Mouse (Mus musculus) lung, embryonic 15.5 days (tissue): ENCODE data around the gene Clec4b2. TPM values are rescaled to one million over a fixed set of nuclear protein-coding genes. Genes with fewer than 3 reads are reported as not detected.
"Not testable (repeated sequence)": the region's sequence is repeated elsewhere in the genome, so short reads cannot be mapped to it uniquely, and the experiment has no call there.

ENCODE experiments used
- ATAC-seq: fragments of 200-750 bp; cut with Nextera tagmentation; 2 replicates; pipeline ENCODE4 v1.8.0; 2017; ENCODE audit warnings: moderate number of reproducible peaks, borderline replicate concordance; ENCODE audit not compliant: low FRiP score, low TSS enrichment; ENCODE audit errors: extremely low read depth
- H3K27ac ChIP-seq: fragments of 300-500 bp; sonication (generic); 2 replicates; pipeline ENCODE4 v1.5.1; 2015; ENCODE audit warnings: moderate library complexity, mild to moderate bottlenecking, inconsistent platforms
- H3K27me3 ChIP-seq: fragments of 300-500 bp; sonication (generic); 2 replicates; pipeline ENCODE4 v1.6.1; 2015; ENCODE audit warnings: inconsistent platforms
- H3K36me3 ChIP-seq: fragments of 300-500 bp; sonication (generic); 2 replicates; pipeline ENCODE4 v1.6.1; 2015; ENCODE audit warnings: inconsistent platforms
- H3K4me1 ChIP-seq: fragments of 300-500 bp; sonication (generic); 2 replicates; pipeline ENCODE4 v1.6.1; 2015; ENCODE audit warnings: inconsistent platforms
- H3K4me2 ChIP-seq: fragments of 300-500 bp; sonication (generic); 2 replicates; pipeline ENCODE4 v1.6.1; 2015; ENCODE audit warnings: inconsistent platforms, mild to moderate bottlenecking, moderate library complexity
- H3K4me3 ChIP-seq: fragments of 300-500 bp; sonication (generic); 2 replicates; pipeline ENCODE4 v1.5.1; 2015; ENCODE audit warnings: mild to moderate bottlenecking, inconsistent platforms
- H3K9ac ChIP-seq: fragments of 300-500 bp; sonication (generic); 2 replicates; pipeline ENCODE4 v1.6.1; 2015; ENCODE audit warnings: inconsistent platforms
- H3K9me3 ChIP-seq: fragments of 300-500 bp; sonication (generic); 2 replicates; pipeline ENCODE4 v1.6.1; 2016; ENCODE audit warnings: inconsistent platforms
- WGBS: fragments of 180-500 bp; shearing (Covaris S2); methylation state at CpG from one replicate; pipeline ENCODE4 v1.1.7; 2015; 5-methylcytosine and 5-hydroxymethylcytosine counted together
- polyA plus RNA-seq: library from polyadenylated mRNA; unstranded; fragments of >200 nt; fragmentation: Nextera tagmentation; extraction: Ambion mirVana; gene quantifications from 2 replicates; pipeline ENCODE4 v1.2.1, GENCODE M21; 2015

Gene Clec4b2
- polyA plus RNA-seq, 1 experiment from 2014 or later: not detected

- H3K36me3 ChIP-seq: no peaks in the 10 kb centered on the region
- no peaks in the 10 kb centered on the region for H3K9me3 ChIP-seq
- no peak within 1 kb of the TSS for H3K9ac ChIP-seq
- ATAC-seq: no peak
- no peak within 1 kb of the TSS for H3K27ac ChIP-seq
- H3K27me3 ChIP-seq: no peaks in the 10 kb centered on the region
- H3K4me1 ChIP-seq: no peaks in the 10 kb centered on the region
- WGBS: 63% methylated on average over 3 of the region's 3 CpGs
- no peak within 1 kb of the TSS for H3K4me3 ChIP-seq
- H3K4me2 ChIP-seq: no peak within 1 kb of the TSS
Measured at GRCm38 (mm10) chr6:123229644-123230043, 57.0 kb downstream of the Clec4b2 start, which contains the start of gene Clec4n. Clec4n (plus strand) TSS chr6:123229843.

- Histone ChIP-seq H3K9ac (no peak overlapping the region), H3K9me3 (no peaks in the 10 kb centered on the region), H3K27me3 (no peaks in the 10 kb centered on the region), H3K36me3 (no peaks in the 10 kb centered on the region), H3K4me3 (no peak overlapping the region), H3K4me1 (no peaks in the 10 kb centered on the region), H3K27ac (no peak overlapping the region), H3K4me2 (no peak overlapping the region)
- no peak for ATAC-seq
- 58% methylated on average over 2 of the region's 2 CpGs for WGBS
Measured at GRCm38 (mm10) chr6:123231149-123231548, 58.5 kb downstream of the Clec4b2 start.

GRCm38 (mm10) chr6:123237582-123237981 is 64.9 kb downstream of the Clec4b2 start:
- no peak overlapping the region for H3K9ac ChIP-seq
- H3K4me2 ChIP-seq: no peak overlapping the region
- H3K9me3 ChIP-seq: no peaks in the 10 kb centered on the region
- H3K4me1 ChIP-seq: no peaks in the 10 kb centered on the region
- no peak overlapping the region for H3K27ac ChIP-seq
- ATAC-seq: no peak
- no peak overlapping the region for H3K4me3 ChIP-seq
- H3K36me3 ChIP-seq: no peaks in the 10 kb centered on the region
- H3K27me3 ChIP-seq: no peaks in the 10 kb centered on the region

- no peaks in the 10 kb centered on the region for H3K36me3 ChIP-seq
- no peaks in the 10 kb centered on the region for H3K27me3 ChIP-seq
- H3K27ac ChIP-seq: no peak overlapping the region
- H3K4me2 ChIP-seq: no peak overlapping the region
- WGBS: 77% methylated on average over 5 of the region's 5 CpGs
- no peak overlapping the region for H3K9ac ChIP-seq
- H3K4me3 ChIP-seq: no peak overlapping the region
- no peak for ATAC-seq
- no peaks in the 10 kb centered on the region for H3K4me1 ChIP-seq
- H3K9me3 ChIP-seq: no peaks in the 10 kb centered on the region
Measured at GRCm38 (mm10) chr6:123244201-123244600, 71.5 kb downstream of the Clec4b2 start.

GRCm38 (mm10) chr6:123248862-123249261 is 76.2 kb downstream of the Clec4b2 start:
- H3K27ac ChIP-seq, H3K9ac ChIP-seq, H3K9me3 ChIP-seq, H3K4me3 ChIP-seq, H3K4me2 ChIP-seq, H3K27me3 ChIP-seq, H3K4me1 ChIP-seq, H3K36me3 ChIP-seq, ATAC-seq: not testable (repeated sequence)
- 77% methylated on average over 2 of the region's 2 CpGs for WGBS

- ATAC-seq: no peak
- Histone ChIP-seq H3K4me1 (no peaks in the 10 kb centered on the region), H3K9me3 (no peaks in the 10 kb centered on the region), H3K27me3 (no peaks in the 10 kb centered on the region), H3K27ac (no peak overlapping the region), H3K4me3 (no peak overlapping the region), H3K4me2 (no peak overlapping the region), H3K9ac (no peak overlapping the region), H3K36me3 (no peaks in the 10 kb centered on the region)
Measured at GRCm38 (mm10) chr6:123252735-123253134, 80.0 kb downstream of the Clec4b2 start.

Other genes starting within 250 kb of the Clec4b2 start
- 3.3 and 3.9 TPM in 2 replicates for gene Clec4a3, start 220.4 kb upstream of the Clec4b2 start, polyA plus RNA-seq
- not detected in 2 replicates for gene Clec4a4, start 182.5 kb upstream of the Clec4b2 start, polyA plus RNA-seq
- gene Clec4b1, start 122.9 kb upstream of the Clec4b2 start, polyA plus RNA-seq: not detected in 2 replicates
- 3.0 and 3.5 TPM in 2 replicates for gene Clec4a2, start 66.5 kb upstream of the Clec4b2 start, polyA plus RNA-seq
- gene Clec4n, start 57.0 kb downstream of the Clec4b2 start, polyA plus RNA-seq: 3.0 and 4.2 TPM in 2 replicates
- gene Clec4d, start 89.2 kb downstream of the Clec4b2 start, polyA plus RNA-seq: 0.15 TPM in 1 of 2 replicates, not detected in the other
- gene Clec4e, start 117.0 kb downstream of the Clec4b2 start, polyA plus RNA-seq: 0.09 and 0.34 TPM in 2 replicates
- not detected in 2 replicates for gene Vmn2r19, start 135.4 kb downstream of the Clec4b2 start, polyA plus RNA-seq
- not detected in 2 replicates for gene Vmn2r20, start 245.2 kb downstream of the Clec4b2 start, polyA plus RNA-seq